Mouse (Mus musculus) heart, embryonic 12.5 days (tissue): Measurements from ENCODE around the gene Wnk4. TPM values are rescaled to one million over a fixed set of nuclear protein-coding genes. Genes with fewer than 3 reads are reported as not detected.
A peak's percentile ranks its signal among the peaks of the same experiment; 100 is the strongest.

ENCODE experiments used
- ATAC-seq: fragments of 200-750 bp; cut with Nextera tagmentation; 2 replicates; pipeline ENCODE4 v1.8.0; 2017; ENCODE audit warnings: moderate TSS enrichment, moderate library complexity; ENCODE audit not compliant: insufficient number of reproducible peaks, low FRiP score
- H3K27ac ChIP-seq: fragments of 300-500 bp; sonication (generic); 2 replicates; pipeline ENCODE4 v1.5.1; 2016; ENCODE audit warnings: mild to moderate bottlenecking, moderate library complexity; ENCODE audit not compliant: poor library complexity, severe bottlenecking
- H3K27me3 ChIP-seq: fragments of 300-500 bp; sonication (generic); replicated peaks from 2 replicates; pipeline ENCODE4 v1.6.1; 2016; ENCODE audit warnings: mild to moderate bottlenecking, moderate library complexity
- H3K36me3 ChIP-seq: fragments of 300-500 bp; sonication (generic); 2 replicates; pipeline ENCODE4 v1.6.1; 2016; ENCODE audit warnings: mild to moderate bottlenecking, moderate library complexity
- H3K4me1 ChIP-seq: fragments of 300-500 bp; sonication (generic); replicated peaks from 2 replicates; pipeline ENCODE4 v1.6.1; 2016; ENCODE audit warnings: mild to moderate bottlenecking
- H3K4me2 ChIP-seq: fragments of 300-500 bp; sonication (generic); 2 replicates; pipeline ENCODE4 v1.6.1; 2016; ENCODE audit warnings: mild to moderate bottlenecking, moderate library complexity
- H3K4me3 ChIP-seq: fragments of 300-500 bp; sonication (generic); 2 replicates; pipeline ENCODE4 v1.5.1; 2016; ENCODE audit warnings: mild to moderate bottlenecking
- H3K9ac ChIP-seq: fragments of 300-500 bp; sonication (generic); 2 replicates; pipeline ENCODE4 v1.6.1; 2016; ENCODE audit warnings: mild to moderate bottlenecking, moderate library complexity
- H3K9me3 ChIP-seq: fragments of 300-500 bp; sonication (generic); replicated peaks from 2 replicates; pipeline ENCODE4 v1.6.1; 2016; ENCODE audit warnings: mild to moderate bottlenecking, moderate library complexity
- WGBS: fragments of 180-500 bp; shearing (Covaris S2); methylation state at CpG from one replicate; pipeline ENCODE4 v1.1.7; 2016; 5-methylcytosine and 5-hydroxymethylcytosine counted together
- polyA plus RNA-seq: library from polyadenylated mRNA; unstranded; fragments of >200 nt; fragmentation: Nextera tagmentation; extraction: Ambion mirVana; gene quantifications from 2 replicates; pipeline ENCODE4 v1.2.1, GENCODE M21; 2016

The Wnk4 gene
- polyA plus RNA-seq, 1 experiment from 2014 or later, result 14.0 TPM

DNA sequence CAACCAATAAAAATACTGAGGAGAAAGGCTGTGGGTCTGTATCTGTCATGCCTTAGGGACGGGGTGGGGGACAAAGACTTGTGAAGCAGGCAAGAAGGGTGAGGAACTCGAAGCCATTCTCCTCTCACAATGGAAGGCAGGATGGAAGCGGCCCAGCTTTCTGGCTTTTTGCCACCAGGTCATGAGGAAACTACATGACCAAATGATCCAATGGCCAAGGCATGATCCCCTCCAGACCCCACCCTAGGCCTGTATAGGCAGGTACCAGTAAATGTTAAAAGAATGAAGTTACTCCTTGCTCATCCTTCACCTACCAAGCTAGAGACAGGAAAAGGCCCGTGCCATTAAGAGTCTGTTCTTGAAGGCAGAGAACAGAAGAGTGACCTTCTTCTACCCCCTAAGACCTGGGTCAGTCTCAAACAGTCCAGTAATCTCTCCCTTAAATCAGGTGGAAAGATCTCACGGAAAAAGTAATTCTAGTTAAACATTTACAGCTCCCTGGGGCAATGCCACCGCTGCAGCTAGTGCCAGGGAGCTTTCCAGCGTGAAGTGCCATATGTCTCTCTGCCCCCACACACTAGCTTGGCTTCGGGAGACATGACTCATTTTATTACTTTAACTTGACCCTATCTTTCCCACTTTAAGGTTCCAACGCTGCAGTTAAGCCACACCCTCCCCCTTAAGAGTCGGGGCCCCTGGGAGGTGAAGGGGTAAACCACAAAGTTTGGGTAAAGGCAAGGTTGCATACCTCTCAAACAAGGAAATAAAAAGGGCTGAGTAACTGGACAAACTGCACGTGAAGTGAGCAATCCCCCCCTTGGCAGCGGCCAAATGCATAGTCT is 17.2 kb downstream of the Wnk4 start:
- Histone ChIP-seq H3K4me2 (peak overlapping the region; percentile 87), H3K36me3 (peaks cover 14% of the 10 kb centered on the region), H3K4me3 (peak overlapping the region; percentile 84), H3K9me3 (no peaks in the 10 kb centered on the region), H3K4me1 (peaks cover 28% of the 10 kb centered on the region), H3K9ac (peak overlapping the region; percentile 86), H3K27me3 (0 out of 2 replicates have a peak, but pooled peaks cover 9% of the 10 kb centered on the region), H3K27ac (no peak overlapping the region)
- 66% methylated on average over 12 of the region's 12 CpGs for WGBS
- no peak for ATAC-seq

DNA sequence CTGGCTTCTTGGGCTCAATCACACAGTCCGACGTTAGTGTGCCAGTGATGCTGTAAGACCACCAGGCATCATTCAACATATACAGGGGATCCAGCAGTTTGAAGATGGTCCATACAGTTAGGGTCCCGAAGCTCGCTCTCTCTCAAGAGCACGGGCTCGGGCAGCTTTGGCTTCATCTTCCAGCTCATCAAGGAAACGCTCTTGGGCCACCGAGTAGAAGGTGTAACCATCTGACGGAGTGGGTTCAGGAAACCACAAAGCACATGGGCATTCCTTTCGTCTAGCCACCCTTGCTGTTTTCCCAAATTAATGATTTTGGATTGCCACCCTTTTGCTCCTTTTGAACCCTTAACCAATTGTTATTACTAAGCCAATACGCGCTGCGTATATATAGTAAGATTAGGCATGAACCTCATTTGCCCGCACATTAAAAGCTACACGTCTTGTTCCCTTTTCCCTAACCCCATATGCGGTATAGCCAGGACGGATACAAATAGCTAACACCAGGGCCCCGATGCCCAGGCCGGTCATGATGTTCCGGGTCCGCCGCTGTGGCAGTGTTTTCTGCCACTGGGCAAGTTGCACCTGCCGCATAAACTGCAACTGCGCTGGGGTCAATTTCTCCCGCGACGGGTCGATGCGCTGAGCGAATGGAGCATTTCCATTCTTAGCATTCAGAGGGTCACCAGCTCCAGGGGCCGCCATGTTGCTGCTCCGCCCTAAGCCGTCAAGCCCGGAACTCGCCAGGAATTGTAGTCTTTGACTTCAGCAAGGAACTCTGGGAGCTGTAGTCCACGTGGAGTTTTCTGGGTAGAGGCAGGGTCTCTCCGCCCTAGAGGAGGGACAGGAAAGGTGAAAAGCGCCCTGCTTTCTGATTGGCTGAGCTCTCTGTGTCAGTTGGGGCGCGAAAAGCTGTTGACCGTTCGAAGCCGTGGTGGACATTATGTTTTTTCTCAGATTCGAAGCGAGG is 18.1 kb downstream of the Wnk4 start, which contains the start of the genes Cntd1 and Coa3:
Cntd1 (plus strand) TSS at position 790 of the 970 bp plus-strand sequence.
Coa3 (minus strand) TSS at position 892 of the 970 bp plus-strand sequence.
- Histone ChIP-seq H3K27ac (peak within 1 kb of the TSS; percentile 78), H3K27me3 (0 out of 2 replicates have a peak, but pooled peaks cover 9% of the 10 kb centered on the region), H3K4me2 (peak within 1 kb of the TSS; percentile 87), H3K9me3 (no peaks in the 10 kb centered on the region), H3K4me3 (peak within 1 kb of the TSS; percentile 84), H3K36me3 (peaks cover 14% of the 10 kb centered on the region), H3K4me1 (peaks cover 28% of the 10 kb centered on the region), H3K9ac (peak within 1 kb of the TSS; percentile 86)
- WGBS, result 8% methylated on average over 45 of the region's 45 CpGs
- peak; percentile 94 for ATAC-seq

DNA sequence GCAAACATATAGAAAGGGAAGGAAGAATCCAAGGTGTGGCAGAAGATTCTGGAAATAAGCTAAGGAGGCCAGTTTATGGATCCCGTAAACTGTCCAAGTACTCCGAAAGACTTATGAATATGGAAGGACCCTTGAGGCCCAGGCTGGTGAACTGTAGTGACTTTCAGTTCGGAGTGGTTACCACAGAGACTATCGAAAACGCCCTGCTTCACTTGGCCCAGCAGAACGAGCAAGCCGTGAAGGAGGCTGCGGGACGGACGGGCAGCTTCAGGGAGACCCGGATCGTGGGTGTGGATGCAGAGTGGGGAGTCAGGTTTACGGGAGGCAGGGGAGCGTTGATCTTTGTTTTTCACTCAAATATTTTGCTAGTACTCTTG is 18.8 kb downstream of the Wnk4 start:
- WGBS, result 60% methylated on average over 14 of the region's 14 CpGs

DNA sequence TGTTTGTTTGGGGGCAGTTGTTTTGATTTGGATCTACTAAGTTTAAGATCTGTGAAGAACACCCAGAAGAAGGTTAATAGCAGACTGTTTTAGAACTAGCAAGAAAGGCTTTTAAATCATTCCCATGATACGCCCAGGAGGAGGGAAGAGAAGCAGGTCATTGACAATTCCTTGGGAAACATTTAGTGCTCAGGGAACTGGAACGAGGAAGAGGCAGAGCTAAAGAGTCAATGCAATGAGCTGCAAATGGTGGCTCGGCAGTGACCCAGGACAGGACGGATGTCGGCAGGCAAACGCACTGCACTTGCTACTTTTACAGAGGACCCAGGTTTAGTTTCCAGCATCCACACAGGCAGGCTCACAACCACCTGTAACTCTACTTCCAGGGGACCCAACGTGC is 20.5 kb downstream of the Wnk4 start:
- Histone ChIP-seq H3K27ac (no peak overlapping the region), H3K36me3 (peaks cover 17% of the 10 kb centered on the region), H3K9ac (no peak overlapping the region), H3K9me3 (no peaks in the 10 kb centered on the region), H3K4me3 (no peak overlapping the region), H3K27me3 (0 out of 2 replicates have a peak, but pooled peaks cover 9% of the 10 kb centered on the region), H3K4me2 (no peak overlapping the region), H3K4me1 (peaks cover 28% of the 10 kb centered on the region)
- ATAC-seq, result no peak
- 53% methylated on average over 7 of the region's 7 CpGs for WGBS

More for the DNA sequence above, 18.8 kb downstream of the Wnk4 start:
- H3K4me2 ChIP-seq, result peak overlapping the region; percentile 87
- H3K4me1 ChIP-seq, result peaks cover 28% of the 10 kb centered on the region
- H3K9ac ChIP-seq, result peak overlapping the region; percentile 32; the same call in 1 of the 2 replicates
- H3K36me3 ChIP-seq, result peaks cover 14% of the 10 kb centered on the region
- ATAC-seq, result peak; percentile 27; the same call in 1 of the 2 replicates
- no peaks in the 10 kb centered on the region for H3K9me3 ChIP-seq
- H3K27ac ChIP-seq, result no peak overlapping the region
- H3K27me3 ChIP-seq, result 0 out of 2 replicates have a peak, but pooled peaks cover 9% of the 10 kb centered on the region
- H3K4me3 ChIP-seq, result peak overlapping the region; percentile 84

DNA sequence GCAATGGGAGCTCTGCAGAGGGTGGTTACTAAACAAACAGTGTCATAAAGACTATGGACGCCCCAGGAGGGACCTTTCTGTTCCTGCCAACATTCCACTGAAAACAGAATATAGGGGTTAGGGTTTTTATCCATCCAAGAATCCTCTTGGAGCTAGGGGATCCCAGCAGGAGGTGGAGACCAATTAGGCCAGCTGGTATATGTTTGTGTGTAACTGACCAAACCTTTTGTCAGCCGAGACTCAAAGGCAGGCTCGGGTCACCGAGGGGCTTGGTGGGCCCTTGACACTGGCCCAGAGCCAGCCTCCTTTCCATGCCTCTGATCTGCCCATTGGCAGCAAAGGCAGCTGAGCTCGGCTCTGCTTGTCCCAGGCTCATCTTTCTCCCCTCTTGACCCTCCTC is 22.5 kb downstream of the Wnk4 start:
- H3K4me1 ChIP-seq, result peaks cover 7% of the 10 kb centered on the region
- 0 out of 2 replicates have a peak, but pooled peaks cover 9% of the 10 kb centered on the region for H3K27me3 ChIP-seq
- no peak overlapping the region for H3K27ac ChIP-seq
- no peak overlapping the region for H3K9ac ChIP-seq
- peaks cover 17% of the 10 kb centered on the region for H3K36me3 ChIP-seq
- WGBS, result 44% methylated on average over 5 of the region's 5 CpGs
- ATAC-seq, result no peak
- no peaks in the 10 kb centered on the region for H3K9me3 ChIP-seq
- no peak overlapping the region for H3K4me3 ChIP-seq
- no peak overlapping the region for H3K4me2 ChIP-seq

DNA sequence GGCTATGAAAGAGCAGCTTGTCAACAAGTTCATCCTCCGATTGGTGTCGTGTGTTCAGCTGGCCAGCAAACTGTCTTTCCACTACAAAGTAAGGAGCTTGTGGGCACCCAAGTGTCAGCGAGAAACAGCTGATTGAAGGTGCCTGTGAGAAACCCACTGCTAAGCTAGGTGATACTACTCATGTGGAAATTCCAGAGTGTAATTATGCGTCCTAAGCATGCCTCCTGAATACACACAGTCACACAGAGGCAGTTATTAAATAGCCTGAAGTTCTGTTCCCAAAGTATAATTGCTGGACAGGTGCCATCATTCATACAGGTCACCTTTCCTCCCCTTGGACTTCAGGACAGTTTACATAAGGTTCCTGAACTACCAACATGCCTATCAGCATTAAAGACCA is 23.4 kb downstream of the Wnk4 start:
- Histone ChIP-seq H3K4me2 (no peak overlapping the region), H3K4me3 (no peak overlapping the region)
- WGBS, result 65% methylated on average over 4 of the region's 4 CpGs

DNA sequence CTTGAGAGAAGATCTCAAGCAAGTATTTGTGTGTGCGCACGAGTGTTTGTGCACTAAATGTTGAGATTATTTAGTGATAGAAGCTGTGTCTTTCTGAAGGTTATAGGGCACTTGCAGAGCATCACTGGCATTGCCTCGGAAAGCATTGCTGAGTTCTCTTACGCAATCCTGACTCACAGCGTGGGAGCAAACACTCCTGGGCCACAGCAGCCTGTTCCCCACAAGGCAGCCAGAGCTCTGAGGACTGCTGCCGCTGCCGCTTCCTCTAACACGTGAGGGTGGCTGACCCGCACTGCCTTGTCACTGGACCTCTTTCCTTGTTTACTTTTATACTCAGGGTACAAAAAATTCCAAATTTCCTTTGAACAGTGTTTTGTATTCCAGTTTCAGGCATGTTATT is 26.9 kb downstream of the Wnk4 start:
- Histone ChIP-seq H3K4me2 (no peak overlapping the region), H3K27ac (no peak overlapping the region), H3K9ac (no peak overlapping the region), H3K27me3 (no peaks in the 10 kb centered on the region), H3K4me1 (no peaks in the 10 kb centered on the region), H3K4me3 (no peak overlapping the region), H3K36me3 (peaks cover 60% of the 10 kb centered on the region), H3K9me3 (no peaks in the 10 kb centered on the region)
- ATAC-seq, result no peak
- 85% methylated on average over 9 of the region's 9 CpGs for WGBS

More for the DNA sequence above, 23.4 kb downstream of the Wnk4 start:
- Histone ChIP-seq H3K27me3 (0 out of 2 replicates have a peak, but pooled peaks cover 9% of the 10 kb centered on the region), H3K27ac (no peak overlapping the region), H3K36me3 (peaks cover 25% of the 10 kb centered on the region), H3K4me1 (0 out of 2 replicates have a peak, but pooled peaks cover 3% of the 10 kb centered on the region), H3K9ac (no peak overlapping the region), H3K9me3 (no peaks in the 10 kb centered on the region)
- no peak for ATAC-seq

DNA sequence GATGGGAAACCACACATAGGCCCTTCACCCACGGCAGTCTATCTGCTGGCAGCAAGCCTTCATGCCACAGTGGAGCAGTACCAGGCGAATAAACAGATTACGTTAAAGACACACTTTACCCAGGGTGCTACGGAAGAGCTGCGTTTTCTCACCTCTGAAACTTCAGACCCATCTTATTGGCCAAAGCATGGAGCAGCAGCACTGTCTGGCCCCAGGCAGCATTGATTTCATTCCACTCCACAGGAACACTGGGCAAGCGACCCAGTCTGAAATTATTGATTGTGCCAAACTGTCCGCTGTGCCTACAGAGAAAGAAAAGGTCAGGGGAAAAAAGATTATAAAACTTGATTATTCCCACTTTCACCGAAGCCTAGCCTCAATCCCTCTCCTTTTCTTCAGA is 30.9 kb downstream of the Wnk4 start:
- H3K36me3 ChIP-seq, result peaks cover 88% of the 10 kb centered on the region
- no peak for ATAC-seq
- WGBS, result 93% methylated on average over 8 of the region's 8 CpGs

DNA sequence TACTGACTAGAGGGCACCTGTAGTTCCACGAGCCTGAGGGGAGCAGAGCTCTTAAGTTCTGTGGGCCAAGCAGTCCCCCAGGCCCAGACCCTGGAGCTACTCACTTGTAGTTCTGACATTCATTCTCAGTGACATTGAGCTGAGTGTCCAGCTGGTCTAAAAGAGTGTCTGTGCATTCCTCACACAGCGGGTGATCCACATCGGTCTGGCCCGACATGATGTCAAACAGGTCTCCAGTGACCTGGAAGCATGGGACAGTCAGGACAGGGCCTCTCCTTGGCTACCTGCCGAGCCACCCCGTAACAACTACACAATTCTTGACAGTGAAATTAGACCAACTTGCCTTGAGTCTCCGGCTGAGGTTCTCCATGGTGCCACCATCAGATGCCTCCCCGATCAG is 34.8 kb downstream of the Wnk4 start:
- no peak overlapping the region for H3K4me3 ChIP-seq
- no peak for ATAC-seq
- H3K4me1 ChIP-seq, result peaks cover under 1% of the 10 kb centered on the region; the same call in 1 of the 2 replicates
- no peak overlapping the region for H3K4me2 ChIP-seq
- H3K36me3 ChIP-seq, result peaks cover 85% of the 10 kb centered on the region
- no peaks in the 10 kb centered on the region for H3K27me3 ChIP-seq
- H3K27ac ChIP-seq, result no peak overlapping the region
- WGBS, result 93% methylated on average over 8 of the region's 8 CpGs
- no peaks in the 10 kb centered on the region for H3K9me3 ChIP-seq
- H3K9ac ChIP-seq, result no peak overlapping the region

More for the DNA sequence above, 30.9 kb downstream of the Wnk4 start:
- H3K27ac ChIP-seq, result no peak overlapping the region
- H3K27me3 ChIP-seq, result no peaks in the 10 kb centered on the region
- H3K9me3 ChIP-seq, result no peaks in the 10 kb centered on the region
- H3K4me3 ChIP-seq, result no peak overlapping the region
- H3K4me2 ChIP-seq, result no peak overlapping the region
- no peak overlapping the region for H3K9ac ChIP-seq
- no peaks in the 10 kb centered on the region for H3K4me1 ChIP-seq

DNA sequence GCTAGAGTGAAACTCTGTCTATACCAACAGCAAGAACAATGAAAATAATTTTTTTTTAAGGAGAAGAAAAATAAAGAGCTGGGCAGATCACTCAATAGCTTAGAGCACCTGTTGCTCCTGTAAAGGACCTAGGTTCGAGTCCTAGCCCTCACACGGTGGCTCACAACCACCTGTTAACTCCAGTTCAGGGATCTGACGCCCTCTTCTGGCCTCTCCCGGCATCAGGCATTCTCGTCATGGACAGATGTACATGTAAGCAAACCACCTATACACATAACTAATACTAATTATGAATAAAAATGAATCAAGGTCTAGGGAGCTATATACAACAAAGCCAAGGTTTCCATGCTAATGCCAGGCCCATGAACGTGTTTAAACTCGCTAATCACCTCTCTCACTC is 40.5 kb downstream of the Wnk4 start:
- no peaks in the 10 kb centered on the region for H3K27me3 ChIP-seq
- H3K4me2 ChIP-seq, result peak overlapping the region; percentile 99
- H3K36me3 ChIP-seq, result peaks cover 31% of the 10 kb centered on the region
- peaks cover 18% of the 10 kb centered on the region for H3K4me1 ChIP-seq
- no peak for ATAC-seq
- WGBS, result 58% methylated on average over 7 of the region's 7 CpGs
- peak overlapping the region; percentile 96 for H3K4me3 ChIP-seq
- H3K9me3 ChIP-seq, result no peaks in the 10 kb centered on the region
- no peak overlapping the region for H3K27ac ChIP-seq
- H3K9ac ChIP-seq, result peak overlapping the region; percentile 93
